Mouse (Mus musculus) adrenal gland, adult 18-20 months (tissue): ENCODE measurements at regions not wholly inside any gene's neighbourhood (a gene's known extent, or its start where the extent isn't known, plus 50 kb on each side); places are given as distances from the start of the nearest gene placed in this dataset.

ENCODE experiments used
- DNase-seq, 2 experiments: peaks; one replicate each; pipeline ENCODE4 v3.0.0; 2021 to 2022; ENCODE audit warnings: low spot score in 2 of 2

DNA sequence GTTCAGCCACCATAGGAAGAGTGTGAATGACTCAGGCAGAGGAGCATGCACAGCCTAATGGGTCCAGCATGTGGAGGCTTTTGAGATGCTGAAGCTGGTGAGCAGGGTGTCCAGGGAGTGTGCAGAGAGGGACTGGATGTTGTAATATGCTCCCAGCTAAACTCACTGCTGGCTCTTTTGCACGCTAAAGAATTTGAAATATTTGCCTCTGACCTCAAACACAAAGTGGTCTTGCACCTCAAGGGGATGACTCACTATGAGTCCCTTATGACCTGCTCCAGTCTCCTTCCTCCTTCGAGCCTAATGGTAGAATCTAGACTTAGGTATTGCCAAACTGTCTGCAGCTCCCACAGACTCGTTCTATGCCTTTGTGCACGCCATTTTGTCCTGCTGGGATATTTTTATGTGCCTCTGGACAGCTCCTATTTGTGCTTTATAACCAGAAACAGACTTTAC, 55.0 kb upstream of the Slit3 start:
- DNase-seq: no peak

DNA sequence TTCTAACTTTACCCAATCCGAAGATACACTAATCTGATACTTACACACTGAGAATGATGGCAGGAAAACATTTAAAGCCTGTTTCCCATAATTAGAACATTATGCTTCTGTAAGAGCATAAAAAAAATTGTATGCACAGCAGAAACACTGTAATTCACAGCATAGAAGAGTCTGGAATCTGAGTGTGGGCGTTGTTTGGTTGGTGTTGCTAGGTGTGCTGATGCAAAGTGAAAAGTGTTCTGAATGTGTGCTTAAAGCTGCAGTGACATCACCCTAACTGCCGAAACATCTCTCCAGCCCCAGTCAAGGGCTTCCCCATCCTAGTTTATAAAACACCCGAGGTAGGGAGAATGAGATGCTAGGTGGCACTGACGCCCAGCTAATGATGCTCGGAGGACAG, 63.2 kb upstream of the Slit3 start:
- no peak for DNase-seq

DNA sequence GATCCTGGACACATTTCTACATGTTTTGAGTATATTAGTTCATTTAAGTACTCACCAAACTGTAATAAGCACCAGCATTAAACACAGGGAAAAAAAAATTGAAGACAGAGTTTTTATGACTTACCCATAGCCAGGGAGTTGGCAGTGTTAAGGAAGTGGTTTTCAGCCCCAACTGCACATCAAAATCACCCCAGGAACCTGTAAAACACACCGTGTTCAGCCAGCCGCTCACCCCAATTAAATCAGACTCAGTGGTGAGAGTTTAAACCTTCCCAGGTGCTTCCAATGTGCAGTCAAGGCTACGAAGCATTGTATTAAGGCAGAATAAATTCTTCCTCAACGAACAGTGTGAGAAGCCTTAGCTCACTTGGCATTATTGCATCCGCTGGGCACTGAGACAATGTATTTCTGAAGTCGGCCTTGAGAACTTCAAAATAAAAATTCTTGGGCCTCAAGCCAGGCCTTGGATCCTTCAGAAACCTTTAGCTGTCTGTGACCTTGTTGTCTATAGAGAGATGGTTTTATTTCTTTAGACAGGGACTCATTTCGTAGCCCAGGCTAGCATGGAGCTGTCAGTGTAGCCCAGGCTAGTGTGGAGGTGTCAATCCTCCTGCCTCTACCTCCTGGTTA, 65.4 kb upstream of the Slit3 start:
- DNase-seq: peak in 1 of 2 experiments; percentile 13

DNA sequence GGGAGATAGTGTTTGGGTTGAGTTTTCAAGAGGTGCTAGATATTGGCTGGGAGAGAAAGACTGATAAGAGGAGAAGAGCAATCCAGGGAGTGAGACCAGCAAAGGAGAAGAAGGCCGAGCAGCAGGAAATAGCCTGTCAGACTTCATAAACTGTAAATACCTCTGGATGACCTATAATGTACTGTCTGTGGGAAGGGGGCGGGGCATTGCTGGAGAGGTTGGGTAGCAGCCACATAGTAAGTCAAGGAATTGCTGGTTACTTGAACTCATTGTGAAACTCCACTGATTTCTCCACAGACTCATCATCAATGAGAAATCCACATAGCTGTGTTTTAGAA, 67.4 kb upstream of the Slit3 start:
- DNase-seq: no peak

DNA sequence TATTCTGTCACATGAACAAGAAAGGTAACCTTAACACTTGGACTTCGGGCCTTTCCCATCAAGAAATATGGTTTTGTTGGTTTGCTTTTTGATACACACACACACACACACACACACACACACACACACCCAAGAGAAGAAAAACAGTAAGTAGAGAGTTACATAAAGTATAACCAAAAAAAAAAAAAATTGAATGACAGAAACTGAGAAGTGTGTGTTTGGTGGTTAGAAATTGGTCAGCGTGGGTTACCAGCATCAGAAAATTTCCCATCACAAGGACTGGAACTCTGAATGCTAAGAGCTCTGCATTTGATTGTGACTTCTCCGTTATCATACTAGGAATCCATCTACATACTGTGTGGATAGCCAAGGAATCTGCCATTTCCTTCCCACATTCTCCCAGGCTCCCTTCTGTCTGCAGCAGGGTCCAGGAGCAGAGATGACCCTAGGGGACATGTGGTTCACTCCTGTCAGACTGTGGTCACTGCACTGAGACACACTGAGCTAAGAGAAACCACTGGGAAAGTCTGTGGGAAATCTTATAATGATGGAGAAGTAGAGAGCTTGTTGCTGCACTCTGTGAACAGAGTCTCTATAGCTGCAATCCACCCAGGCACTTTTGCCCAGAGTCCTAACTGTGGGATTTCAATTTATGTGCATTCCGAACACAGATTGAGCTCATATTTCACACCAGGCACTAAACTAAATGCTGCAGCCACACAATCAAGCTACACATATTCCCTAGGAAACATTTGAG, 68.0 kb upstream of the Slit3 start:
- DNase-seq: no peak

GRCm38 (mm10) chr11:35049663-35050215, 71.3 kb upstream of the Slit3 start:
- no peak for DNase-seq

GRCm38 (mm10) chr11:35044659-35045058, 76.4 kb upstream of the Slit3 start:
- DNase-seq: no peak

- DNase-seq: no peak
These were observed 96.6 kb upstream of the Slit3 start for GRCm38 (mm10) chr11:35024448-35024847.

- DNase-seq: no peak
These were observed 97.2 kb upstream of the Slit3 start for GRCm38 (mm10) chr11:35023813-35024212.

DNA sequence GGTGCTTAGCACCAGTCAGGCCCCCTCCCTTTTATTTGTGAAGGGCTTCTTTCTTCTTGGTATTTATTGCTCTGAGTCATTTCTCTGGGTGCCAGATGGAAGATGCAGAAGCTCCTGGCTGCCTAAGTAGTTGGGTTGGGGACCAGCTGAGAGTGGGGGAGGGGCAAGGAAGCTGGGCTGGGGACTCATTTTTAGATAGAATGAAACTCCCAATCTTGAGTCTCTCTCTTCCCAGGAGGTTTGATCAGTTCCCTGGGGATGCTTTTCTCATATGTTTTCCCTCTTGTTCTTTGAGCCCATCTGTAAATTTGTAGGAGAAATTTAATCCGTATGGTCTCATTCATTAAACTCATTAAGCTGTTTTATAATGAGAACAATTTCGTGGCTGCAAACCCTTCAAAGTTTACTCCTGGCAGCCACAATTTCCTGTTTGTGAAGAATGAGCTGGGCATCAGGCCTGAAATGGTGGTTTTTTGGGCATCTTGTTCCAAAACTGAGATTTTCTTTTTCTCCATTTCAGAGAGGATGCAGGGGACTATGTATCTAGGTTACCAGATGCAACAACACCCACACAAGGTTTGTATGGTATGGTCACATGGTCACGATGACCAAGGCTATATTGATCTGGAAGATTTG, 98.9 kb upstream of the Slit3 start:
- no peak for DNase-seq

DNA sequence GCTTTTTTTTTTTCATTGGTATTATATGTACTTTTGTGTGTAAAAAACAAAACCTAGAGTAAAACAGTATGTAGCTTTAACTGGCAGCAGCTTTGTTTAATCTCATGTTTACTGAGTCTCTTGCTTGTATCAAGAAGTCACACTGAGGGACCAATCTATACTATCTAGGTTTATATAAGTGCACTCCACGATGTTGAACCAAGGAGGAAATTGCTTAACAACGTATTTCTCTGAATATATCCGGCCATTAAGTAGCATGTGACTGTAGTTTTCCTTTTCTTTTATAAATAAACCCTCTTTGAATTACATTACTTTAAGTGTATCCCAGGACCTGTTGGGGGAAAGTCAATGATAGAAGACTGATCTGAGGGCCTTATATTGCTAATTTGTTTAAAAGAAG, 104.0 kb upstream of the Slit3 start:
- no peak for DNase-seq

- DNase-seq: no peak
These were observed 109.2 kb upstream of the Slit3 start for GRCm38 (mm10) chr11:35011521-35012476.

DNA sequence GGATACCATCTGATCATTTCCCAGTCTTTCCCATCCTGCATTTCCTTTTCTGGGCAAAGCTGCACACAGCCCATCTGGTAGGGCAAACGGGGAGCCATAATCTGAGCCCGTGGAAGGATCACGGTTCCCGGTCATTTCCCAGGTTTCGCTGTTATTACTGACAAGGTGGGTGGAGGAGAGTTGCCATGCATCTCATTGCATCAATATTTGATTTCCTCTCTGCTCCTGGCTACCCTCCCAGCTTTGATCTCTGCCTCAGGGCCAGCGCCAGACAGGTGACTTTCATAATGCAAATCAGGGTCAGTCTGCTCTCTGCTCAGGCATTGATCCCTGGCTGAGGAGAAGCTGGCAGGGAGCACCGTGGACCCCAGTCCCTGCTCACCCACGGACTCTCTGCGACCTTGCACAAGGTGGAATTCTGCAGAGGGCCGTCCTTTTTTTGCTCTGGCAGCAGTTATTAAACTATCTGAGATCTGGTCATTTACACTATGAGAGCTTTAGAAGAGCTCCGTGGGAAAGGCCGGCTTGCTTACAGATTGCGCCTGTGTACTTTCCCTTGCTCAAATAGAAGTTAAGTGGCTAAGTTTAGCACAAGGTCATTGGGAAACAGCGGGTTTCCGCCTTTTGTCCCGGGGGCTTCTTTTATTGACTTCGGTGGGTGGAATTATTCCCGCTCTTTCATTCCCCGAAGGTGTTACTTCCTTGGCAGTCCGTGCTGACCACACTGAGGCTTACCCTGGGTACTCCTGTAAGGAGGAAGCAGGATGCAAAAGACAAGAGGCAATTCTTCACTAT, 114.1 kb upstream of the Slit3 start:
- DNase-seq: peak in 1 of 2 experiments; percentile 13

- no peak for DNase-seq
These were observed 115.9 kb upstream of the Slit3 start for GRCm38 (mm10) chr11:35005143-35005542.

GRCm38 (mm10) chr11:35004431-35004830, 116.6 kb upstream of the Slit3 start:
- no peak for DNase-seq

DNA sequence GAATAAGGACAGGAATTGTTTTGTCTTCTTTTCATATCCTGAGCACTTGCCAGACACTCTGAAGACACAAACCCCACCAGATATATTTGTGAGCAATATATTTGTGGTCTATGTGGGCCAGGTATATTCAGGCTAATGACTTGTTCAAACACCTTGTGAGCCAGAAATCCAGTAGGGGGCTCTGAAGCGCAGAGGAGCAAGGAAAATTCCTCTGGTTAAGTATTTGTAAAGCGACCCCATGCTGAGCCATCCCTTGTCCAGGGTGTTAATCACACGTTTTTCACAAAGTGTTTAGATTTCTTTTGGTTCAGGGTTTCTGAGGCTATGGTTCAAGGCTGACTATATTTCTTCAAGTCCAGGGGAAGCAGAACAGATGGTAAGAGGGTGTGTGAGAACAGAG, 117.1 kb upstream of the Slit3 start:
- no peak for DNase-seq

DNA sequence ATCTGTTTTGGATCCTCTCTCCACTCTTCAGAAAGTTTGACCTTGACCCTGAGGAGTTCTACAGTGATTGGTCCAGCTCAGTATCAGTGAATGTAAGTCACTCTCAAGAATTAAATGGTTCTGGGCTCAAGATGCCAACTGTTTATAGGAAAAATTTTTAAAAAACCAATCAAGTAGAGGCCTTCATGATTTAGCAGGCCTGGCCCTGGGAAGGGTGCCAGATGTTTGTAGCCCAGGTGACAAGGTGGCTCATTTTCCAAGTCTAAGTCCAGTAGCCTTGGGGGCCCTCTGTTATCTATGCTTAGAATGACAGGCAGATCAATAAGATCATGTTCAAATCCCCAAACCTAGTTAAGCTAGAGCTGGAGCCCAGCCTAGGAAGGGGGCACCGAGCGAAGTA, 123.1 kb upstream of the Slit3 start:
- no peak for DNase-seq

DNA sequence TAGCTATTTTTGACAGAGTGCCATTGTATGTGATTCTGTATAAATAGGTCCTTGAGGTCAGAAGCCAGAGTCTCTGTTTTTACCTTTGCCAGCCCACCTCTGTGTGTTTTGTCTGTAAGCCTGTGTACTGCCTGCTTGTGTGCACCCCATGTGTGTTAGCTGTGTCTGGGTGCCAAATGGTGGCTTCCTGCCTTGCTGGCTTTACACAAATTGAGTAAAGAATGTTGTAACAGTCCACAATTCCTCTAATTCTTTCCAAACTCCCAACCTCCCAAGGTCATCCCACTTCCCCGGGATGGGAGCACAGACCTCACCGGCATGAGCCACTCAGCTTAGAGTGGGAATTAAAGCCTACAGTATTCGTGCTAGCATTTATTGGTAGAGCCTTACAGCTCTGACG, 125.5 kb upstream of the Slit3 start:
- DNase-seq: no peak

- no peak for DNase-seq
These were observed 138.1 kb upstream of the Slit3 start for GRCm38 (mm10) chr11:34982775-34983457.

- DNase-seq: no peak
These were observed 140.8 kb upstream of the Slit3 start for GRCm38 (mm10) chr11:34980210-34980609.
